Mouse (Mus musculus) midbrain, embryonic 11.5 days (tissue): ENCODE results near the gene Leo1. TPM values are rescaled to one million over a fixed set of nuclear protein-coding genes. Genes with fewer than 3 reads are reported as not detected.

Source experiments
- ATAC-seq: fragments of 200-750 bp; cut with Nextera tagmentation; 2 replicates; pipeline ENCODE4 v1.8.0; 2017; ENCODE audit warnings: moderate TSS enrichment, moderate library complexity; ENCODE audit not compliant: low FRiP score
- DNase-seq: peaks from one replicate; pipeline ENCODE4 v3.0.0; 2015; ENCODE audit warnings: low spot score; ENCODE audit errors: missing footprints
- H3K27ac ChIP-seq: fragments of 300-500 bp; sonication (generic); 2 replicates; pipeline ENCODE4 v1.5.1; 2014; ENCODE audit warnings: low read depth, low read length
- H3K27me3 ChIP-seq: fragments of 300-500 bp; sonication (generic); 2 replicates; pipeline ENCODE4 v1.6.1; 2014; ENCODE audit warnings: mild to moderate bottlenecking, low read length, moderate library complexity, mixed read lengths; ENCODE audit not compliant: control insufficient read depth, insufficient read depth
- H3K36me3 ChIP-seq: fragments of 300-500 bp; sonication (generic); 2 replicates; pipeline ENCODE4 v1.6.1; 2014; ENCODE audit warnings: mild to moderate bottlenecking, low read length, moderate library complexity, mixed read lengths; ENCODE audit not compliant: control insufficient read depth, insufficient read depth
- H3K4me1 ChIP-seq: fragments of 300-500 bp; sonication (generic); 2 replicates; pipeline ENCODE4 v1.6.1; 2014; ENCODE audit warnings: low read length; ENCODE audit not compliant: control insufficient read depth, insufficient read depth
- H3K4me2 ChIP-seq: fragments of 300-500 bp; sonication (generic); 2 replicates; pipeline ENCODE4 v1.6.1; 2014; ENCODE audit warnings: mild to moderate bottlenecking, moderate library complexity
- H3K4me3 ChIP-seq: fragments of 300-500 bp; sonication (generic); 2 replicates; pipeline ENCODE4 v1.5.1; 2014; ENCODE audit warnings: low read depth, low read length
- H3K9ac ChIP-seq: fragments of 300-500 bp; sonication (generic); 2 replicates; pipeline ENCODE4 v1.6.1; 2014; ENCODE audit warnings: low read length
- H3K9me3 ChIP-seq: fragments of 300-500 bp; sonication (generic); 2 replicates; pipeline ENCODE4 v1.6.1; 2016; ENCODE audit warnings: low read length; ENCODE audit not compliant: control insufficient read depth
- WGBS: fragments of 180-500 bp; shearing (Covaris S2); extraction: QIAGEN DNeasy Blood & Tissue Kit; methylation state at CpG from one replicate; pipeline ENCODE4 v1.1.7; 2014; 5-methylcytosine and 5-hydroxymethylcytosine counted together
- polyA plus RNA-seq: library from polyadenylated mRNA; unstranded; fragments of >200 nt; fragmentation: Nextera tagmentation; extraction: Ambion mirVana; gene quantifications from 2 replicates; pipeline ENCODE4 v1.2.1, GENCODE M21; 2014

The Leo1 gene
- polyA plus RNA-seq, 1 experiment from 2014 or later: 45.2 TPM

- Histone ChIP-seq H3K9me3 (no peaks in the 10 kb centered on the region), H3K27ac (no peak overlapping the region), H3K9ac (no peak overlapping the region), H3K4me2 (no peak overlapping the region), H3K36me3 (no peaks in the 10 kb centered on the region), H3K4me1 (no peaks in the 10 kb centered on the region), H3K27me3 (no peaks in the 10 kb centered on the region), H3K4me3 (no peak overlapping the region)
- no peak for ATAC-seq
- 83% methylated on average over 3 of the region's 3 CpGs for WGBS
- DNase-seq: peak; percentile 35
These were observed 19.1 kb upstream of the Leo1 start for GRCm38 (mm10) chr9:75422251-75422691.

GRCm38 (mm10) chr9:75423683-75424082 lies 17.6 kb upstream of the Leo1 start:
- WGBS: 74% methylated on average over 5 of the region's 5 CpGs
- ATAC-seq: no peak

GRCm38 (mm10) chr9:75424358-75425150 lies 16.8 kb upstream of the Leo1 start:
- no peak overlapping the region for H3K4me2 ChIP-seq
- peak; percentile 19 for DNase-seq
- H3K36me3 ChIP-seq: no peaks in the 10 kb centered on the region
- no peak overlapping the region for H3K27ac ChIP-seq
- no peak overlapping the region for H3K9ac ChIP-seq
- no peak overlapping the region for H3K4me3 ChIP-seq
- H3K9me3 ChIP-seq: no peaks in the 10 kb centered on the region
- no peaks in the 10 kb centered on the region for H3K4me1 ChIP-seq
- no peaks in the 10 kb centered on the region for H3K27me3 ChIP-seq
- WGBS: 84% methylated on average over 6 of the region's 6 CpGs
- ATAC-seq: no peak

More at GRCm38 (mm10) chr9:75423683-75424082, 17.6 kb upstream of the Leo1 start:
- no peaks in the 10 kb centered on the region for H3K36me3 ChIP-seq
- H3K27me3 ChIP-seq: no peaks in the 10 kb centered on the region
- H3K4me3 ChIP-seq: no peak overlapping the region
- no peaks in the 10 kb centered on the region for H3K9me3 ChIP-seq
- no peak overlapping the region for H3K9ac ChIP-seq
- no peak overlapping the region for H3K27ac ChIP-seq
- DNase-seq: no peak
- no peaks in the 10 kb centered on the region for H3K4me1 ChIP-seq
- no peak overlapping the region for H3K4me2 ChIP-seq

GRCm38 (mm10) chr9:75425796-75426391 lies 15.4 kb upstream of the Leo1 start:
- WGBS: 87% methylated on average over 7 of the region's 7 CpGs
- Histone ChIP-seq H3K36me3 (no peaks in the 10 kb centered on the region), H3K4me1 (no peaks in the 10 kb centered on the region), H3K27me3 (no peaks in the 10 kb centered on the region), H3K27ac (no peak overlapping the region), H3K9me3 (no peaks in the 10 kb centered on the region), H3K4me3 (no peak overlapping the region), H3K9ac (no peak overlapping the region), H3K4me2 (no peak overlapping the region)
- peak; percentile 37 for DNase-seq
- ATAC-seq: no peak

- no peak overlapping the region for H3K4me2 ChIP-seq
- peak; percentile 26 for DNase-seq
- 85% methylated on average over 9 of the region's 9 CpGs for WGBS
- no peaks in the 10 kb centered on the region for H3K4me1 ChIP-seq
- H3K27me3 ChIP-seq: no peaks in the 10 kb centered on the region
- no peaks in the 10 kb centered on the region for H3K36me3 ChIP-seq
- H3K9ac ChIP-seq: no peak overlapping the region
- no peak overlapping the region for H3K4me3 ChIP-seq
- no peak for ATAC-seq
- H3K27ac ChIP-seq: no peak overlapping the region
- H3K9me3 ChIP-seq: no peaks in the 10 kb centered on the region
These were observed 13.7 kb upstream of the Leo1 start for GRCm38 (mm10) chr9:75427366-75428273.

- H3K36me3 ChIP-seq: no peaks in the 10 kb centered on the region
- H3K9me3 ChIP-seq: no peaks in the 10 kb centered on the region
- no peaks in the 10 kb centered on the region for H3K4me1 ChIP-seq
- H3K4me2 ChIP-seq: no peak overlapping the region
- H3K27ac ChIP-seq: no peak overlapping the region
- ATAC-seq (no peak), DNase-seq (peak; percentile 31)
- no peak overlapping the region for H3K9ac ChIP-seq
- no peak overlapping the region for H3K4me3 ChIP-seq
- WGBS: 74% methylated on average over 2 of the region's 2 CpGs
- no peaks in the 10 kb centered on the region for H3K27me3 ChIP-seq
These were observed 13.1 kb upstream of the Leo1 start for GRCm38 (mm10) chr9:75428274-75428600.

- Histone ChIP-seq H3K4me1 (no peaks in the 10 kb centered on the region), H3K27me3 (no peaks in the 10 kb centered on the region), H3K9me3 (no peaks in the 10 kb centered on the region), H3K4me2 (no peak overlapping the region), H3K36me3 (no peaks in the 10 kb centered on the region), H3K9ac (no peak overlapping the region), H3K27ac (no peak overlapping the region), H3K4me3 (no peak overlapping the region)
- WGBS: 98% methylated on average over 2 of the region's 2 CpGs
- ATAC-seq (no peak), DNase-seq (no peak)
These were observed 12.3 kb upstream of the Leo1 start for GRCm38 (mm10) chr9:75429040-75429439.

- no peak overlapping the region for H3K9ac ChIP-seq
- DNase-seq (peak; percentile 51), ATAC-seq (no peak)
- 93% methylated on average over 1 of the region's 1 CpGs for WGBS
- no peaks in the 10 kb centered on the region; the same call in 1 of the 2 replicates for H3K4me1 ChIP-seq
- H3K4me3 ChIP-seq: no peak overlapping the region
- H3K36me3 ChIP-seq: no peaks in the 10 kb centered on the region
- no peaks in the 10 kb centered on the region for H3K27me3 ChIP-seq
- H3K27ac ChIP-seq: no peak overlapping the region
- no peaks in the 10 kb centered on the region for H3K9me3 ChIP-seq
- no peak overlapping the region for H3K4me2 ChIP-seq
These were observed 11.7 kb upstream of the Leo1 start for GRCm38 (mm10) chr9:75429657-75430056.
